Mouse (Mus musculus) CH12.LX (cell line): ENCODE measurements around the gene Stx16.

Experiments used
- CHD1 ChIP-seq: IDR thresholded peaks from 2 replicates; pipeline ENCODE4 v1.6.1; 2012; ENCODE audit warnings: low read depth, low read length, improper control_type of control experiment, inconsistent platforms
- CTCF ChIP-seq, 2 experiments: IDR thresholded peaks in 1 of 2; conservative IDR thresholded peaks in 1 of 2; 2 replicates each; pipeline ENCODE4 v1.5.1; 2011 to 2012; ENCODE audit warnings: low read depth in 2 of 2, low read length in 2 of 2, improper control_type of control experiment in 1 of 2, inconsistent platforms in 1 of 2, mild to moderate bottlenecking in 1 of 2, moderate library complexity in 1 of 2
- EP300 ChIP-seq: IDR thresholded peaks from 2 replicates; pipeline ENCODE4 v1.6.1; 2011; ENCODE audit warnings: low read length, improper control_type of control experiment
- ETS1 ChIP-seq: conservative IDR thresholded peaks from 2 replicates; pipeline ENCODE4 v1.6.1; 2012; ENCODE audit warnings: low read depth, mild to moderate bottlenecking, inconsistent platforms, low read length, improper control_type of control experiment, moderate library complexity
- MAFK ChIP-seq: IDR thresholded peaks from 2 replicates; pipeline ENCODE4 v1.6.1; 2011; ENCODE audit warnings: low read length, improper control_type of control experiment; ENCODE audit not compliant: insufficient replicate concordance
- MAX ChIP-seq: IDR thresholded peaks from 2 replicates; pipeline ENCODE4 v1.6.1; 2011; ENCODE audit warnings: low read length, improper control_type of control experiment
- MAZ ChIP-seq: IDR thresholded peaks from 2 replicates; pipeline ENCODE4 v1.6.1; 2012; ENCODE audit warnings: low read depth, mild to moderate bottlenecking, inconsistent platforms, low read length, improper control_type of control experiment, moderate library complexity
- NELFE ChIP-seq: IDR thresholded peaks from 2 replicates; pipeline ENCODE4 v1.6.1; 2011; ENCODE audit warnings: low read depth, low read length, improper control_type of control experiment
- NRF1 ChIP-seq: IDR thresholded peaks from 2 replicates; pipeline ENCODE4 v1.6.1; 2014; ENCODE audit warnings: low read depth, mild to moderate bottlenecking, inconsistent platforms, low read length, improper control_type of control experiment, moderate library complexity
- POLR2A ChIP-seq: IDR thresholded peaks from 2 replicates; pipeline ENCODE4 v1.6.1; 2011; ENCODE audit warnings: low read depth, mild to moderate bottlenecking, improper control_type of control experiment, low read length
- ZC3H11A ChIP-seq: IDR thresholded peaks from 2 replicates; pipeline ENCODE4 v1.6.1; 2012; ENCODE audit warnings: low read depth, mild to moderate bottlenecking, inconsistent platforms, low read length, improper control_type of control experiment
- ZMIZ1 ChIP-seq: IDR thresholded peaks from 2 replicates; pipeline ENCODE4 v1.6.1; 2012; ENCODE audit warnings: low read depth, mild to moderate bottlenecking, inconsistent platforms, low read length, improper control_type of control experiment

DNA sequence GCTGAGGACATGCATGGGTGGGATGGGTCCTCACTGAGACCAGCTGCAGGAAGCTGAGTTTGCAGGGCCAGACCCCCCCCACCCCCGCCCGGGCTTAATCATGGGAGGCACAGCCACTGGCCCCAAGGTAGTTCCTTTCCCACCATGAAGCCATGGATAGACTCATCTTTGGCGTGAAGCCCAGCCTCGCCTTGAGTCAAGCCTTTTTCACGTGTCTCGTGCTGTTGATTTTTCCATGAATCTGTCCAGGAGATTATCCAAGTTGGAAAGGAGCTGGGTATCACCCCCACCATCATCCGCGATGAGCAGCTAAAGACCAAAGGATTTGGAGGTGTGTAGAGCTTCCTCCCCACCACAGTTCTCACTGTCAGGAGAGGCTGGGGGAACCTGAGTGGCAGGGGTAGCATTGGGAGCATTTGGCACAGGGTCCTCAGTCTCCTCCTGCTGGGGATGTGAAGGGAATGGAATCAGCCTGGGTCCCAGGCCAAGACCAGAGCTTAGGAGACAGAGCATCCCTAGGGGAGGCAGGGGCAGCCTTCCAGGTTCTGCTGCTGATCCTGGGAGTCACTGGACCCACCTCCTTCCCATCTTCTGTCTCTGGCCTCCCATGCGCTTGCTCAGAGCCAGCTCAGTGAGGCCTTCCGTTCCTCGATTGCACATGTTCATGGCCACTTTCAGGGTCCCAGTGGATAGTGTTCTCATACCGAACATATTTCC, 38.2 kb downstream of the Stx16 start:
- TF ChIP-seq POLR2A: no peak
- no peak for TF ChIP-seq EP300
- no peak for TF ChIP-seq ZMIZ1
- no peak for TF ChIP-seq MAFK
- no peak for TF ChIP-seq MAZ
- TF ChIP-seq CTCF (conservative IDR thresholded peaks at IDR 0.05 in 1 of 2, IDR thresholded peaks at IDR 0.05 in 1 of 2; ENCODE audit: low read depth in 2 of 2, low read length in 2 of 2): no peak
- no peak for TF ChIP-seq MAX
- TF ChIP-seq NELFE: no peak
- no peak for TF ChIP-seq ETS1
- TF ChIP-seq CHD1: no peak
- TF ChIP-seq ZC3H11A: no peak
- no peak for TF ChIP-seq NRF1
